ENCODE assay signal across 9 mouse cellular contexts in the genomic region with DNA sequence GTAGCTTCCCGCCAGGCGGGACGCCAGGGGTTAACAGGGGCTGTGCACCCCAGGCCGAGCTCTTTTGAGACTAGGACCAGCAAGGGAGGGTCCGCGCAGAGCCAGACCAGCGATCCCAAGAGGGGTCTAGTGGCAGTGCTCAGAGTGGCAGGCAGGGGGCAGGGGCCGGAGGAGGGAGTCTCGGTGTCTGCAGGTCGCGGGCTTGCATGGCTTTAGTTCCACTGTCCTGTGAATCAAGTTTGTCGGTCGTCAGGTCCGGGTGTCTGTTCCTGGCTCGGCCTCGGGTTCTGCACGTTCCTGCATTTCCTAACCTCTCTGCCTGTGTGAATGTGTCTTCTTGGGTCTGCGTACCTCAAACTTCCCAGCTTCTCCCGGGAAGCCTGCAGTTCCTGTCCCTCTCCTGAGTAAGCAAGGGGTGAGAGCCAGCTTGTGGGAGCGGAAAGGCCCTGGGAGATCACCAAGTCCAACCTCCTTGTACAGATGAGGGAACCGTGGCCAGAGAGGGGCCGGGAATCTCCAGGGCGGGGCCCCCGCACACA. TPM values are rescaled to one million over a fixed set of nuclear protein-coding genes. Genes with fewer than 3 reads are reported as not detected.
DNase-seq lines count a peak whose midpoint lies in the region; ATAC-seq and TF ChIP-seq lines count a peak whose summit lies in the region.
"Had no signal": no experiment of that assay in that cellular context is flagged by ENCODE, and none has a peak within 500 bp of the region (broad histone marks: within the 10 kb centered on the region; RNA-seq: fewer than 3 reads in every experiment).

No protein-coding gene starts in this region.

- 1% methylated on average over 24 of the region's 24 CpGs for WGBS in intestine, embryonic 16.5 days
- 3% methylated on average over 24 of the region's 24 CpGs for WGBS in lung, adult 2 months

- H3K36me3 ChIP-seq in intestine, embryonic 16.5 days (ENCODE audit: control insufficient read depth, insufficient read depth, low read length), result no peaks in the 10 kb centered on the region

- no peaks in the 10 kb centered on the region for H3K9me3 ChIP-seq in intestine, embryonic 16.5 days (ENCODE audit: control insufficient read depth, low read length)

- H3K4me2 ChIP-seq in intestine, embryonic 16.5 days (ENCODE audit: low read depth, low read length), result peak overlapping the region; percentile 98

- 0 out of 2 replicates have a peak, but pooled peaks have one; percentile 0 for TF ChIP-seq CTCF in lung, adult 2 months (IDR thresholded peaks at IDR 0.05; ENCODE audit: insufficient read depth, low read length)

- ATAC-seq in intestine, embryonic 16.5 days, result peak; percentile 61

- H3K4me3 ChIP-seq in brown adipose tissue, adult 24 weeks (ENCODE audit: insufficient read depth, low read depth, low read length), result peak overlapping the region; percentile 80
- peak overlapping the region; percentile 82 for H3K4me3 ChIP-seq in intestine, embryonic 16.5 days (ENCODE audit: low read length)
- H3K4me3 ChIP-seq in lung, adult 2 months (replicated peaks; ENCODE audit: extremely low read depth, low read depth, low read length), result peak overlapping the region; percentile 55

- peak; percentile 49 for DNase-seq in cerebellum, adult 11-12 months
- DNase-seq in cerebellum, adult 9-10 months, result no peak
- DNase-seq in gastrocnemius, postnatal 10 days, result peak; percentile 67
- peak; percentile 37 for DNase-seq in lung, adult 2 months
- DNase-seq in ovary, postnatal 36 days (ENCODE audit: low spot score), result peak; percentile 66
- DNase-seq in frontal cortex, adult 2 months (ENCODE audit: extremely low spot score in 1 of 2, low spot score in 1 of 2), result no peak

- H3K4me1 ChIP-seq in brown adipose tissue, adult 24 weeks (ENCODE audit: control insufficient read depth, insufficient read depth, insufficient read length, low read length), result peaks cover 8% of the 10 kb centered on the region
- H3K4me1 ChIP-seq in intestine, embryonic 16.5 days (ENCODE audit: control insufficient read depth, insufficient read depth, low read length), result peaks cover 20% of the 10 kb centered on the region
- peaks cover 8% of the 10 kb centered on the region for H3K4me1 ChIP-seq in lung, adult 2 months (ENCODE audit: control insufficient read depth, insufficient read depth, low read length)

- peak overlapping the region; percentile 88 for H3K9ac ChIP-seq in intestine, embryonic 16.5 days (ENCODE audit: low read depth, low read length)

- H3K27ac ChIP-seq in brown adipose tissue, adult 24 weeks (replicated peaks; ENCODE audit: low read depth, low read length), result peak overlapping the region; percentile 63
- peak overlapping the region; percentile 74 for H3K27ac ChIP-seq in intestine, embryonic 16.5 days (ENCODE audit: low read length)

- TF ChIP-seq POLR2A in lung, adult 2 months (IDR thresholded peaks at IDR 0.05; ENCODE audit: borderline replicate concordance, extremely low read depth, low read depth, low read length), result no peak

- H3K27me3 ChIP-seq in intestine, embryonic 16.5 days (replicated peaks; ENCODE audit: control insufficient read depth, insufficient read depth, low read length), result no peaks in the 10 kb centered on the region

RNA-seq across cellular contexts. Expression of a gene that starts 2.3 kb away (rescaled TPM):
- 11.7 and 14.9 TPM in 2 replicates for polyA plus RNA-seq in brown adipose tissue, adult 24 weeks (2012; ENCODE audit: insufficient read depth, insufficient read length, missing spikeins)
- total RNA-seq in gastrocnemius, postnatal 10 days (2021), result 1 to 10 TPM; 3.8 to 6.6 TPM
- polyA plus RNA-seq in intestine, embryonic 16.5 days (2015; fragmentation: Nextera tagmentation; extraction: Ambion mirVana), result 8.1 and 9.6 TPM in 2 replicates
- polyA plus RNA-seq in lung, adult 2 months (2012; rRNA removed), result 11.2 and 11.5 TPM in 2 replicates
- 6.6 and 8.0 TPM in 2 replicates for polyA plus RNA-seq in frontal cortex, adult 2 months (2012; rRNA removed)

RNA-seq across cellular contexts. Expression of a gene that starts 44.1 kb away (rescaled TPM):
- not detected in 2 replicates for polyA plus RNA-seq in brown adipose tissue, adult 24 weeks (2012; ENCODE audit: insufficient read depth, insufficient read length, missing spikeins)
- total RNA-seq in gastrocnemius, postnatal 10 days (2021), result not detected
- 98.5 and 102 TPM in 2 replicates for polyA plus RNA-seq in intestine, embryonic 16.5 days (2015; fragmentation: Nextera tagmentation; extraction: Ambion mirVana)
- polyA plus RNA-seq in lung, adult 2 months (2012; rRNA removed), result 0.11 TPM in 1 of 2 replicates, not detected in the other
- polyA plus RNA-seq in frontal cortex, adult 2 months (2012; rRNA removed), result not detected in 2 replicates
- total RNA-seq: left cerebral cortex, postnatal 10 days had no signal

Comparison
In these comparisons a context has a peak if more than half of its experiments do, and no peak if none do; other contexts are left out.
1. DNase-seq: peak in cerebellum, adult 11-12 months (single experiment), gastrocnemius, postnatal 10 days (single experiment), lung, adult 2 months (single experiment) and ovary, postnatal 36 days (single experiment); none in cerebellum, adult 9-10 months (single experiment) and frontal cortex, adult 2 months (0 of 2).
2. RNA of a gene that starts 44.1 kb away (polyA plus RNA-seq): 98.5 to 102 TPM in intestine, embryonic 16.5 days; 0.11 TPM in lung, adult 2 months, not detected in brown adipose tissue, adult 24 weeks and not detected in frontal cortex, adult 2 months; every median in the first group is over 10 times any median in the second.
3. Peak in every context shown above with its lines, with median percentiles within 50 percentile points of each other: H3K4me3 ChIP-seq.